Mouse (Mus musculus) bone marrow, adult 2 months (tissue): ENCODE data around the gene Limch1.

Experiments used
- CTCF ChIP-seq: fragments of 200-500 bp; IDR thresholded peaks from 2 replicates; pipeline ENCODE4 v1.5.1; 2011; ENCODE audit warnings: low read length, control low read depth; ENCODE audit not compliant: control insufficient read depth, insufficient read depth
- POLR2A ChIP-seq: fragments of 200-500 bp; IDR thresholded peaks from 2 replicates; pipeline ENCODE4 v1.6.1; 2011; ENCODE audit warnings: low read depth, mild to moderate bottlenecking, control low read depth, low read length, borderline replicate concordance; ENCODE audit not compliant: control insufficient read depth

GRCm38 (mm10) chr5:66898252-66898651 is 152.6 kb downstream of the Limch1 start:
- no peak for TF ChIP-seq CTCF
- TF ChIP-seq POLR2A: no peak
